Mouse (Mus musculus) adrenal gland, postnatal 0 days (tissue): ENCODE measurements around the gene Gpr101. TPM values are rescaled to one million over a fixed set of nuclear protein-coding genes. Genes with fewer than 3 reads are reported as not detected.

Source experiments
- polyA plus RNA-seq: library from polyadenylated mRNA; unstranded; fragments of >200 nt; fragmentation: Nextera tagmentation; extraction: Ambion mirVana; gene quantifications from 2 replicates; pipeline ENCODE4 v1.2.1, GENCODE M21; 2015

Gpr101 gene
- polyA plus RNA-seq, result not detected in 2 replicates

GRCm38 (mm10) chrX:57503634-57504033, at the start of gene Gpr101:
Gene Gpr101 (minus strand): TSS chrX:57503757.

Other genes with a start within 250 kb of the Gpr101 start
- 9.2 and 18.4 TPM in 2 replicates for gene Arhgef6, start 165.0 kb downstream of the Gpr101 start, polyA plus RNA-seq
- gene Rbmx, start 110.7 kb downstream of the Gpr101 start, polyA plus RNA-seq, result 32.8 and 35.1 TPM in 2 replicates
- gene Gm364, start 94.6 kb downstream of the Gpr101 start, polyA plus RNA-seq, result 0.24 TPM in 1 of 2 replicates, not detected in the other